Mouse (Mus musculus) MEL-GATA-1-ER (cell line): ENCODE results near the gene Adam34.
"Not testable (repeated sequence)": the region's sequence is repeated elsewhere in the genome, so short reads cannot be mapped to it uniquely, and the experiment has no call there.

ENCODE experiments used
- DNase-seq: peaks from one replicate; pipeline ENCODE4 v3.0.0-alpha.2; 2012; ENCODE audit warnings: low read depth; ENCODE audit errors: extremely low read depth

Gene Adam34

DNA sequence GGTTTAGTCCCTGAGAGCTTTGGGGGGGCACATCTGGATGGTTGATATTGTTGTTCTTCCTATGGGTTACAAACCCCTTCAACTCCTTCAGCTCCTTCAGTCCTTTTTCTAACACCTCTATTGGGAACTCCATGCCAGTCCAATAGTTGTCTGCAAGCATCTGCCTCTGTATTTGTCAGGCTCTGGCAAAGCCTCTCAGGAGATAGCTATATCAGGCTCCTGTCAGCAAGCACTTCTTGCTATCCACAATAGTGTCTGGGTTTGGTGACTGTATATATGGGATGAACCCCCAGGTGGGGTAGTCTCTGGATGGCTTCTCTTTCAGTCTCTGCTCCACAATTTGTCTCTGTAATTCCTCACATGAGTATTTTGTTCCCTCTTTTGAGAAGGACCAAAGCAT lies at the start of gene Adam34:
Gene Adam34 (minus strand): TSS at position 101 of the 400 bp plus-strand sequence.
- no peak for DNase-seq

GRCm38 (mm10) chr8:43627176-43627575 lies 82.7 kb downstream of the Adam34 start, which contains the start of gene Gm5346:
Gene Gm5346, minus strand, starts transcription at chr8:43627276.
- DNase-seq = no peak

DNA sequence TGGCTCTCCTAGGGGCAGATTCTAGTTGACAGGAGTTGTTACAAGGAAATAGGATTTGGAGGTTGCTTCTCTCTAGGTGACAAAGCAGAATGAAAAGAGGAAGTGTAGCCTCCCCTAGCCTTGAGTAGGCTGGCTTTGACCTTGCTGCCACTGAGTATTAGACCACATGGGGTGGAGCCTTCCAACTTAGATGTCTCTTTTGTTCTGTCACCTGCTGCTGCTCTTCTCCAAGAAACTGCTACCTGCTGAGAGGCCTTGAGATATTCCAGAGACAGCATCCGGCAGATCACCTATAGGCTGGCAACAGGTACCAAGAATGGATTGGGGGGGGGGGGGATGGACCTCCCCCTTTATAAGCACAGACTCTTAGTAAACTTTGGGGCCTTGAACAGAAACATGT lies 93.8 kb downstream of the Adam34 start:
- no peak for DNase-seq

DNA sequence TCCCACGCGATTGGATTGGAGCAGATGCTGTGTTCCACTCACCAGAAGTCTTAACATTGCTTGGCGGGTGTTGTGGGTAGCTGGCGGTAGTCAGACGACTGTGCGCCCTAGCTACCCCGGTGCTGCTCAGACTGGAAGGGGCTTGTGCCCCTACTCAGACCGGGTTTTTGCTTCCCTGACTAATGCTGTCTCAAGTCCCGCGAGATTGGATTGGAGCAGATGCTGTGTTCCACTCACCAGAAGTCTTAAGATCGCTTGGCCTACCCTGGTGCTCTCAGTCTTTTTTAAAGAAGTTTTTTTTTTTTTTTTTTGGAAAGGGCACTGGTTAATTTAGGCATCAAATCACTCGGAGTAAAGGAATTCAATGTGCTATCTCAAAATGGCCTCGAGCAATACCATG lies 106.2 kb downstream of the Adam34 start:
- DNase-seq = not testable (repeated sequence)

- not testable (repeated sequence) for DNase-seq
Observed at GRCm38 (mm10) chr8:43603166-43603565, 106.7 kb downstream of the Adam34 start.
